Mouse (Mus musculus): ENCODE results near the gene Arpp21.

DNA sequence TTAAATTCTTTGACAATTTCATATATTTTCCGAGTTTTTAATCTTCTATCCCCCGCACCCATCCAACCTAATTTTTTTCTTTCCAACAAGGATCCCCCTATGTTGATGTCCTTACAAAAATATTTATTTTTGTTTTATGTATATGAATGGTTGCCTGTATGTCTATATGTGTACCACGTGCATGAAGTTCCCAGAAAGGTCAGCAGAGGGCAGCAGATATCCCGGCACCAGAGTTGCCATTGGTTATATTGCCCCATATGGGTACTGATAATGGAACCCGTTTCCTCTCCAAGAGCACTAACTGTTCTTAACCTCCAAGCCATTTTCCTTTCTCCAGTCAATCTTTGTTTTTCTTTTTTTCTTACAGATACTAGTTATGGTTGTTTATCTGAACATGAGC lies 124.1 kb downstream of the Arpp21 start:
- TF ChIP-seq TCF3 (IDR thresholded peaks at IDR 0.05; ENCODE audit: insufficient read length, low read depth), result no peak
- no peak for TF ChIP-seq SRF (IDR thresholded peaks at IDR 0.05; ENCODE audit: control insufficient read depth, insufficient read length, low read depth)
- TF ChIP-seq POLR2A (IDR thresholded peaks at IDR 0.05; ENCODE audit: insufficient read length, low read depth), result no peak
- no peak for TF ChIP-seq MYOD1 (IDR thresholded peaks at IDR 0.05; ENCODE audit: control insufficient read depth in 1 of 3, insufficient read length in 2 of 3, low read depth in 2 of 3)
- TF ChIP-seq TCF12 (IDR thresholded peaks at IDR 0.05; ENCODE audit: insufficient read depth, poor library complexity, severe bottlenecking), result no peak
- no peak for TF ChIP-seq MYOG (IDR thresholded peaks at IDR 0.05; ENCODE audit: control insufficient read depth in 1 of 3, insufficient read depth in 1 of 3, insufficient read length in 2 of 3, low read depth in 2 of 3)
- TF ChIP-seq MAX (IDR thresholded peaks at IDR 0.05; ENCODE audit: low read depth), result no peak
- no peak for TF ChIP-seq E2F4 (IDR thresholded peaks at IDR 0.05; ENCODE audit: insufficient read depth)
- TF ChIP-seq CEBPB (IDR thresholded peaks at IDR 0.05; ENCODE audit: insufficient read depth, poor library complexity, severe bottlenecking), result no peak
